Mouse (Mus musculus) cerebellum, postnatal 10 days (tissue): Measurements from ENCODE around the gene Lpcat2b.

Experiments
- DNase-seq, 2 experiments: peaks; one replicate each; pipeline ENCODE4 v3.0.0; 2021; ENCODE audit warnings: mixed read lengths in 2 of 2

Lpcat2b gene

GRCm38 (mm10) chr5:107448784-107449183 lies 17.4 kb downstream of the Lpcat2b start:
- no peak for DNase-seq

DNA sequence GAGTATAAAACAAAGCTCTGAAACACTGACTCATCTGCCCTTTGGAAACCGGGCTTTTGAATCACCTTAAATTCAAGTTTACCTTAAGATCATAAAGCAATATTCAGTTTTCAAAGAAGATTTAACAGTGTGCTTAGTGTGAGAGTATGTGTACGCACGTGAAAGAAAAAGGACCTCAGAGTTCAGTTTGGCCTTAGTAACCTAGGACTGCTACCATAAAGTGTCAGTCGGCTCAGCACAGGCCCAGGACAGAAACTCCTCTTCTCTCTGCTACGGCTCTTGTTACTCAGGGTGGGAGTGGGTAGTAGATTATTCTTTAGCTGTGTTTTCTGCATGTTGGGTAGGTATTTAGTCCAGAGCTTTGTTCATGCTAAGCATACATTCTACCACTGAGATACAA lies 18.3 kb downstream of the Lpcat2b start:
- no peak for DNase-seq

DNA sequence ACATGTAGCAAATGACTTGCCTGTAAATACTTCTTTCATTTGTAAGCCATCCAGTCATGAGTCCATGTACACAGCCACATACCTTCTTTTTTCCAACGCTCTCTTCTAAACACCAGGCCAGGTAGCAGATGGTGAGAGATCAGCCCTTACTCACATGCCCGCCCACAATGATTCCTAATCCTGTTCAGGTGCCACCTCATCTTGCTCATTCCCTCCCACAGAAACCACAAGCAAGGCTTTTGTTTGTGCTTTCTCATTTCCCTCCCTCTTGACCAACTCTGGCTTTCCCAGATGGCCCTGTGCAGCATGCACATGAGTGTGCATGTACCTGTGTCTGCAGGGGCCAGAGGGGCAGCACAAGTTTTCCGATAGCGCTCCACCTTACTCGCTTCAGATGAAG lies 18.9 kb downstream of the Lpcat2b start:
- DNase-seq, result no peak

DNA sequence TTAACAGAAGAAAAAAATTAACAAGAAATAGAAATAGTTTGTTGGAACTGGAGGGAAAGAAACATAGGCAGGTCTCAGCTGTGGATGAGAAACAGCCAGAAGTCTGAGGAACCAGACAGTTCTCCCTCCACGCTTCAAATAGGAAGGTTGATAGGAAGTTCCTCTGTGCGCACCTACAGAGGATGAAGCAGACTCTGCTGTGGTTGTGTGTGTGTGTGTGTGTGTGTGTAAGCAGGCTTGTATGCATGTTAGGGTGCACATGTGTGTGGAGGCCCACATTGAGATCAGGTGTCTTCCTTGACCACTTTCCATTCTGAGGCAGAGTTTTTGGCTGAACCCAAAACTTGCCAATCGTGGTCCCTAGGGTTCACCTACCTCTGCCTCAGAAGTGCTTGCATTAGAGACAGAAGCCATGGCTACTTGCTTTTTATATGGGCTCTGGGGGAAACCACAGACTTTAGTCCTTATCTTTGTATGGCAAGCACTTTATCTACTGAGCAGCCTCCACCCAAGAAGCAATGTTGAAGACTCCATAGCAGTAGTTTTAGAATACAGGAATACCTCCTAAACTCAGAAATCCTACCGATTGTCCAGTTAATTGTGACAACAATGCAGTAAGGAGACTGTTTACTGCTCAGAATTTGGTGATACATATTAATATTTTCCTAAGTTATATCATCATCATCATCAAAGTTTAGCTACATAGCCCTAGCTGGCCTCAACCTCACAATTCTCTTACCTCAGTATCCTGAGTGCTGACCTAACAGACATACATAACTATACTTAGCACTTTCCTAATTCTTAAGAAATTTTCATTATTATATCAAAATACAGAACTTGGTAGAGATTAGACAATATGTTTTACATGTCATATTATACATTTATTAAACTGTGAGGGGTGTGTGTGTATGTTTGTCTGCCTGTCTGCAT lies 31.1 kb downstream of the Lpcat2b start:
- DNase-seq, result no peak

DNA sequence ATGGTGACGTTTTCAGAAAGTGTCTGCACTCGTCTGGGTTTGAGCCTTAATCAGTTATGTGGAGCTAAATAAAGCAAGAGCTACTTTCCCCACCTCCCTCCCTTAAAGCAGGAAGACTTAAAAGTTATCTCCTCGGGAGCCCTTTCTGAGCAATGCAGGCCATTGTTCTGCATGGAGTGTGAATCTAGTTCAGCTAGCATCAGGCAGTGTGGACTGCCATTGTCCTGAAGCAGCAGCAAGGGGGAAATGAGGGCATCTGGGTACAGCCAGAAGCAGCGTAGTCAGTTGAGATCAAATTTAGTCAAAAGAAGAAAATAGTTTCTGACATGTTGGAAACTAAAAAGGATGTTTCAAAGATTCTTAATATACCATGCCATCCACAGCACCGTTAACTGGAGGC lies 35.2 kb downstream of the Lpcat2b start:
- DNase-seq, result no peak

- DNase-seq, result no peak
These were observed 35.7 kb downstream of the Lpcat2b start for GRCm38 (mm10) chr5:107467098-107467497.

DNA sequence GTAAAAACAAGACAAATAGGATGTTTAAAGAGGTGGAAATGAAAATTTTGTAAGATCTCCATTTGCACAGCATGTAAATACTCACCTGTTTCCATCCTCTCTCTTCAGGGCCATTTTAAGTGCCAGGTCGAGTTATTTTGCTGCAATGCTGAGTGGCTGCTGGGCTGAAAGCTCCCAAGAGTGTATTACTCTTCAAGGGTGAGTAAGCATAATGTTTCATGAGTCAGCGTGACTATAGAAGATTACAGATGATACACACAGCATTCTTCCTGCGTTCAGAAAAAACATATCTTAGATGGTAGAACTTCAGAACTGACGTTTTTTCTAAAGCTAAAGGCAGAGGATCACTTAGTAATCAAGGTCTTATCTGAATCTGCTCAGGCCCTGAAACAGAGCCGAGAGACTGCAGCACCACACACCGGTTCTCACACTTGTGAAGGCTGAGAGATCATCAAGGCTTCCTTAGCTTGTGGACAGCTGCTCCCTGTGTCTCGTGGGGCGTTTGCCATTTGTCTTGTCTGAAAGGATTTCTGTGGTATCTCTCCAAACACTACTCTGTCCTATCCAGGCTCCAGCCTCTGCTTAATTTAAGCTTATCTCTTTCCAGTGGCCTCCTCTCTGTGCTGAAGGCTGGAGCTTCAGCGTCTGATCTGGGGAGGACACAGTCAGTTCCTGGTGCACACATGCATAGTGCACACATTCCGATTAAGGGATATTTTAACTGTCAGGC lies 39.4 kb downstream of the Lpcat2b start:
- no peak for DNase-seq

DNA sequence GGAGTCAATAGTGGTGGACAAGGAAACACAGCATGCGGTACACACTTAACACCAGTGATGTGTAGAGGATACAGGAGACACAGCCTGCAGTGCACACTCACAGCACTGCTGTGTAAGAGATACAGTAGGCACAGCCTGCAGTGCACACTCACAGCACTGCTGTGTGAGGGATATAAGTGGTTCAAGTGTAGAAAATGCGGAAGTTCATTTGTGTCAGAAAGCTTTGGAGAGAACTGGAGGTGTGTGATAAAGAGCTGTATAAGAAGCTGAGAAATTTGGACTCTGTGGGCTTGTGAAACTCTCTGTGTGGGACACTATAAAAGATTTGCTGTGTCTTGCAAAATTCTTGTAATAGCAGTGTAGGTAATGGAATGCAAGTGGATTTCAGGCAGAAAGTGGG lies 48.8 kb downstream of the Lpcat2b start:
- DNase-seq, result no peak
